Mouse (Mus musculus) layer of hippocampus, adult 18-20 months (tissue): ENCODE data around the gene Lgmn. TPM values are rescaled to one million over a fixed set of nuclear protein-coding genes. Genes with fewer than 3 reads are reported as not detected.
A peak's percentile ranks its signal among the peaks of the same experiment; 100 is the strongest.

Experiments
- DNase-seq, 2 experiments: peaks; one replicate each; pipeline ENCODE4 v3.0.0; 2022; ENCODE audit warnings: low spot score in 2 of 2
- long read RNA-seq: library from polyadenylated mRNA; stranded (forward); transcript quantifications from one replicate; pipeline ENCODE4 v2.0.0, GENCODE M21; 2021
- total RNA-seq, 2 experiments: library from RNA; stranded (reverse); gene quantifications; 2 replicates each; pipeline ENCODE4 v1.2.3; 2021

The Lgmn gene
- 10 to 100 TPM; 83.6 to 85.4 TPM for total RNA-seq
- long read RNA-seq, transcript Lgmn-201 (14 exons, 1,990 nt): major isoform, 111 of 121 reads
- long read RNA-seq, partial matches to known transcripts: 3 of 121 reads
- long read RNA-seq, other reads (novel, unspliced or antisense): 6 of 121 reads

GRCm38 (mm10) chr12:102439632-102440023 lies at the start of gene Lgmn:
TSS of gene Lgmn (minus strand) at chr12:102439813.
- DNase-seq: peak; percentile 98 to 99

- no peak for DNase-seq
Measured at GRCm38 (mm10) chr12:102484946-102485345, 45.3 kb upstream of the Lgmn start.

DNA sequence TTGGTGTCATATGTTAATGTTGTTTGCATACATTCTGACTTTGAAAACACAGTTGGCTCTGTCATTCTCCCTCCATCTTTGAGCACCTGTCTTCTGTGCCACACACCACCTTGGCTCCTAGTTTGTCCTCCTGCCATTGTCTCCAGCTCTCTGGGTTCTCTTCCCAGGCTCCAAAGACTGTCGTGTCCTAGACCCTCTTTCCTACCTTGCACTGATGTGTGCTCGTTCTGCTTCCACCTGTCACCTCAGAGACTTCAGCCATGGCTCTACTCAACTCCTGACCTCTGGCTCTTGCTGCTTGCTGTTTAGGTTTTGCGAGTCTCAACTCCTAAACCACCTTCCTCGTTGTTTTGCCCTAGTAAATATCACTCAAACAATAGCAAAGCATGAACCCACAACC lies 40.9 kb upstream of the Lgmn start:
- no peak for DNase-seq

GRCm38 (mm10) chr12:102474411-102474810 lies 34.8 kb upstream of the Lgmn start:
- DNase-seq: no peak

GRCm38 (mm10) chr12:102468894-102469764 lies 29.5 kb upstream of the Lgmn start, which contains the start of gene Golga5:
TSS of gene Golga5 (plus strand) at chr12:102469135.
- peak; percentile 95 to 97 for DNase-seq

DNA sequence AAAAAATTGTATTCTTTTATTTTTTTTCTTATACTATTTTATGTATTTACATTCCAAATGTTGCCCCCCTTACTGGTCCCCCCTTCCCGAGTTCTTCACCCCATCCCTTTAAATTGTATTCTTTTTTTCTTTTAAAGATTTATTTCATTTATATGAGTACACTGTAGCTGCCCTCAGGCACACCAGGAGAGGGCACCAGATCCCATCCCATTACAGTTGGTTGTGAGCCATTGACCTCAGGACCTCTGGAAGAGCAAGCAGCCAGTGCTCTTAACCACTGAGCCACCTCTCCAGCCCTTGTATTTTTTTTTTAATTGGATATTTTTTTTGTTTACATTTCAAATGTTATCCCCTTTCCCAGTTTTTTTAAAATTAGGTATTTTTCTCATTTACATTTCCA lies 28.5 kb upstream of the Lgmn start:
- no peak for DNase-seq

GRCm38 (mm10) chr12:102464650-102465049 lies 25.0 kb upstream of the Lgmn start:
- DNase-seq: no peak

- no peak for DNase-seq
Measured at GRCm38 (mm10) chr12:102461177-102461576, 21.6 kb upstream of the Lgmn start.

- DNase-seq: no peak
Measured at GRCm38 (mm10) chr12:102460014-102460413, 20.4 kb upstream of the Lgmn start.

DNA sequence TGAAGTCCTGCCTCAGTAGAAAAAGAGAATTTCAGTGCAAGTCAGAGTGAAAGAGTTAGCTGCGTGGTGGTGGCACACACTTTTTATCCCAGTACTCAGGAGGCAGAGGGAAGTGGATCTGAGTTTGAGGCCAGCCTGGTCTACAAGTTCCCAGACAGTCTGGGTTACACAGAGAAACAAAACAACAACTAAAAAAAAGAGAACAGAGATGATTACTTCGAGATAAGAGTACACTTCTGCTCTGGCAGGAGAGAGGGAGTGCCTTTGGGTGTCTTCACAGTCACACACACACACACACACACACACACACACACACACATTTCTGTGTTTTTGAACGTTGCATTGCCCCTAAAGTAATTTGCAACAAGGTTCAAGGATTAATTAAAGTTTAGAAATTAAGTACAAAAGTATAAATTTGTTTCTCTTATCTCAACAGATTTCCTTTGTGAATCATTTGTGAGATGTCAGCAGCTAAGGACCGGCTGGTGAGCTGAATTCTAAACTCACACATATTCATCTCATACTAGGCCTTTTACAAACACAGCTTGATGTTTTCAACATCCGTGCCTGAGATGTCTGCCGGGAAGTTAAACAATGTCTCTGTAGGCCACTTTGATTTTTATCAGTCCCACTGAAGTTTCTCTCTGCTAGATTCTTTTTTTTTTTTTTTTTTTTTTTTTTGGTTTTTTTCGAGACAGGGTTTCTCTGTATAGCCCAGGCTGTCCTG lies 17.0 kb upstream of the Lgmn start:
- DNase-seq: no peak

- no peak for DNase-seq
Measured at GRCm38 (mm10) chr12:102453581-102453980, 14.0 kb upstream of the Lgmn start.

- DNase-seq: no peak
Measured at GRCm38 (mm10) chr12:102451126-102451851, 11.7 kb upstream of the Lgmn start.

DNA sequence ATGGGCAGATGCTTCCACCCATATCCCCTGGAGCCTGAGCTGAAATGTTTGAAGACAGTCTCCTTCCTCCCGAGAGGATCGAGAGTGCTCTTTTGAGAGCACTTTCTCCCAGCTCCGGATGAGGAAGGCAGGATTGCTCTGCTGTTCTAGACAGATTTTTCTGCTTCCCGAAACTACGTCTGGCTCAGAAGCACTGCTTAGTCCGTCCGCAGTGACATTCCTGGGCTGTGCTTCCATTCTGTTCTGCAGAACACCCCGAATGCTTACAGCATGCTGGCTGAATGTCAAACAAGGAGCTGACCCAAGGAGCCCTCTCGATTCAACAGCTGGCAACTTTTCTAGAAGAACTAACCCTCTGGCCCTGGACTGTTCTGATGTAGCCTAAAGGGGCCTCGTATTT lies 10.8 kb upstream of the Lgmn start:
- no peak for DNase-seq

DNA sequence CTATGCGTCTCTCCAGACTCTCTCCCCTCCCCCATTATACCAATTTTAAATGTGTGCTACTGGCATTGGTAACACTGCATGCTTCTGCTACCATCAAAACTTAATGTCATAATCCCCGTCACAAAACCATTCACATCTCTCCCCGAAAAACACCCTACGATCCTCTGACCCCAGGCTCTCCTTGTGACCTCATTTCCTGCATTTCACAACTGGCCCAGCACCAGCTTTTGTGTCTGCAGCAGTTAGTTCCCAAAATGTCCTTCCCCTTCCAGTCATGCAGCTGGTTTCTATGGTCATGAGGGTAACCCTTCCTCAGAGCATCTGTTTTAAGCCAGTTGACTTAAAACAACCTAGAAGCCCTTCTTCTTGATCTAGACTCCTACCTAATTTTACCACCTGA lies 5.8 kb upstream of the Lgmn start:
- DNase-seq: no peak

DNA sequence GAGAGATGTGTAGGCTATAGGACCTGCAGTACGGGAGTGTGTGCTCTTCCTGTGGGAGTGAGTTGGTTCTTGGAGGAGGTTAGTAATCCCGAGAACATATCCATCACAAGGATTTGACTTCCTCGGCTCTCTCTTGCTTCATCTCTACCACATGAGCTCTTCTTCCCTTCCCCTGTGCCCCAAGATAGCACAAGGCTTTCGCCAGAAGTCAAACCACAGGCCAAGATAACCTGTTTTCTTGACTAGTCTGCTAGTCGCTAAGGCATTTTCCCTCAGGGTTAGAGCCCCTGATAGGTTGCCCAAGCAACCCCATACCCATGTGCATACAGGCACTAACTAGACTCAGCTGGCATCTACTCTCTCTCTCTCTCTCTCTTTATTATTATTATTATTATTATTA lies 4.1 kb upstream of the Lgmn start:
- no peak for DNase-seq

- no peak for DNase-seq
Measured at GRCm38 (mm10) chr12:102442639-102443038, 3.0 kb upstream of the Lgmn start.

DNA sequence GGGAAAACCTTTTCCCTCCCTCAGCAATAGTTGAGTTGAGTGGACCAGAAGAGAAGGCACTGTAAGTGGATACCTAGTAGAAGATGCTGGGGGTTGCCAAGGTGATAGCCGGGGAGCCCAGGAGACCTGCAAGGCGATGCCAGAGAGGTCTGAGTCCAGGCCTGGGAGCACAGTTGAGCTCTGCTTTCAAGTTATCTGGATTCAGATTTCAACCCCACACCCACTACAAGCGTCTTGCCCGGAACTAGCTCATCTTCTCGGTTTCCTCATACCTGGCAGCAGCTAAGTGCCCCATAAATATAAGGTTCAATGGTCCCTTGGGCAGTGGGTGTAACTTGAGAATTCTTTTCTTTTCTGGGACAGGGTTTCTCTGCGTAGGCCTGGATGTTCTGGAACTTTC lies 1.5 kb upstream of the Lgmn start:
- DNase-seq: no peak

DNA sequence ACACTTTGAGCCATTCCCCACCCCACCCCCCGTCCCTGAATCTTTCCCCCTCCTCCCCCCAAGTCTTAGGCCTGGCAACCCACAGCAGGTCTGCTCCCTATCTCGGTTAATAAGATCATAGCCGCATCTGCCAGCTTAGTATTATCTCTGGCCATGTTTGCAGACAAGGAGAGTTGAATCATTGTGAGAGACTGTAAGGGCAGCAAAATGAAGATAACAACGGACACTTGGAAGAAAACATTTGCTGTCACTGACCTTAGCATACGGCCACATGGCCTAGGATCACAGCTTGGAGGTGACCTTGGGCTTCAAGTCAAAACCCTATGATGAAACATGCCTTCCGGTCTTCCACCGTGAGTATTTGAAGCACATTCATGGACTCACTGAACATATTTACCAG lies 938 bp upstream of the Lgmn start:
- no peak for DNase-seq

GRCm38 (mm10) chr12:102438983-102439631 lies 506 bp downstream of the Lgmn start:
- no peak for DNase-seq

DNA sequence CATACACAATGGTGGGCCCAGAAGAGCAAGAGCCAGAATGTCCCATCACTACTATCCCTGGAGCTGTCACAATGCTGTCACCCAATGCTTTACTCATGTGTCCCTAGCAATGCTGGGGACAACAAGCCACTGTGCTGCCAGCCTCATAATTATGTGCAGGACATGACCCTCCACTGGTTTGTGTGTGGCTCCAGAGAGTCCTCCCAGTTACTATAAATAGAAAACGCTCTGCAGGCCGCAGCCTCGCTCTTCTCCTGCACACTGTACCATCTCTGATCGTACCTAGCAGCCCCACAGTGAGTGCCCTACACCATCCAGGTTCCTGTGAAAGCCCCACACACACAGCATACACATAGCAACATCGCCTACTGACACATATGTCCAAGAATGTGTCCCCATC lies 1.7 kb downstream of the Lgmn start:
- no peak for DNase-seq

GRCm38 (mm10) chr12:102436939-102437526 lies 2.6 kb downstream of the Lgmn start:
- DNase-seq: no peak
